Mouse (Mus musculus) MN1 (cell line): ENCODE measurements around the gene Pot1a.
A peak's percentile ranks its signal among the peaks of the same experiment; 100 is the strongest.

ENCODE experiments used
- DNase-seq: peaks from one replicate; pipeline ENCODE4 v3.0.0-alpha.2; 2016; ENCODE audit warnings: low spot score

Pot1a gene

GRCm38 (mm10) chr6:25808806-25809495 is at the start of gene Pot1a:
Pot1a (minus strand) TSS chr6:25809246.
- peak; percentile 98 for DNase-seq

- no peak for DNase-seq
Observed at GRCm38 (mm10) chr6:25836261-25836660, 27.2 kb upstream of the Pot1a start.

GRCm38 (mm10) chr6:25806021-25806420 is 3.0 kb downstream of the Pot1a start:
- no peak for DNase-seq

- no peak for DNase-seq
Observed at GRCm38 (mm10) chr6:25802269-25802668, 6.8 kb downstream of the Pot1a start.

GRCm38 (mm10) chr6:25801230-25801629 is 7.8 kb downstream of the Pot1a start:
- no peak for DNase-seq

DNA sequence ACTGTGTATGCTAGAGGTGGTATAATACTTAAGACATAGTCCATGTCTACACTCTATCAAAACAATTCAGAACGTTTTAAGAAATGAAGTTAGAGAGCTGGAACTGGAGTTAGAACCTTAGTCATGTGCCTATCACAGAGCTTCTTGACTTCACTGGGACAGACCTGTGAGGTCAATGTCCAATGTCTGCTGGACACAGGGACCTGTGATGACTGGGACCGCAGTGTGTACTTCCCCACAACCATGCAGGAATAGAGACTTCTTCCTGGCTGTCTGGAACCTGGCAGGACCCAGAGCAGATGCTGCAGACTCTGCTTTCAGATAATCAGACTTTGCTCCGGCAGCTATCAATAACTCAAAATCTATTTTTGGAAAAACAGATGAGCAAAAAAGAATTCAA is 40.8 kb downstream of the Pot1a start:
- no peak for DNase-seq

- DNase-seq: no peak
Observed at GRCm38 (mm10) chr6:25767552-25767951, 41.5 kb downstream of the Pot1a start.

DNA sequence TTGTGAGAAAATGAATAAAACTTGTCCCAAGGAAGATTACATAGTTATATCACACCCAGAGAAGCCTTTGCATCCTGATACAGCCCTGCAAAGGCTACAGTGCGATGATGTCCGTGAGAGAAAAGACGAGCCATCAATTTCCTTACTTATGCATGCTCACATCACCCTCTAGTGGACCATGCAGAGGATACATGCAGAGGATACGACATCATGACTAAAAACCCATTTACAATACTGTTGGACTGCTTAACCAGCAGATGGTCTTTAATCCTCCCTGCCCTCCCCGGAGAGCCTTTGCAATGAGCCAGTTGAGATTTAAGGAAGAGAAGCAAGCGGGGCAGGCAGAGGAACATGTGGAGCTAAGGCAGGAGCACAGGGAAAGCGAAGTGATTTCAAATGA is 42.0 kb downstream of the Pot1a start:
- no peak for DNase-seq

DNA sequence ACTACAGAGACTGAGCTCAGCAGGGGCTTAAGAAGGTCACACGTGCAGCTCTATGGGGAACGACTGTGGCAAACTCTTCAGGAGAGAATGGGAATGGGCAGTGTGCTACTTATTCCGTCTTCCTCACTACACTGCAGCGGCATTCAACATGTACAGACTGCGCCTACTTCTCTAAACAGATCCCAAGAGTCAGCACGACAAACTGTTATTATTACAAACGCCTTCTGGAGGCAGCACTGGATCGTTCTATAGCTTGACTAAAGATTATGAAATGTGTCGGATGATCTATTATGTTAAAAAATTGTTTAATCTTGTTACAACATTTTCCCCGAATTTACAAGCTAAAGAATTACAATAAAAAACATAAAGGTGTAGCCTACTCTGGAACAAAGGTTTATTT is 42.8 kb downstream of the Pot1a start:
- no peak for DNase-seq

DNA sequence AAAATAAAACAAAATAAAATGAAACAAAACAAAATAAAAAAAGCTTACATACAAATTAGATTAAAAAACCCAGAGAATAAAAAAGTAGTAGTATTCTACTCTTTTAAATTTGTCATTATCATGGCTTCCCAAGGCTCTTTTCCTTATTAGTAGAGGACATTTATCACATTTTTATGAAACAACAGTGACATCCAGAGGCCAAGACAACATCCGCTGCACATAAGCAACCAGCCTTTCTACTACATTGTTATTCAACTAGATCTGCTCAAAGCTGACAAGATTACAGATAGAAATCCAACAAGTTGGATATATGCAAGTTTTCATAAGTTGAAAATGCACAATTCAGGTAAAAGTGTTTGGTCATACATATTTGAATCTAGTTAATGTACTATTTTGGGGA is 56.4 kb downstream of the Pot1a start:
- no peak for DNase-seq

- peak; percentile 21 for DNase-seq
Observed at GRCm38 (mm10) chr6:25736533-25736932, 72.5 kb downstream of the Pot1a start.

DNA sequence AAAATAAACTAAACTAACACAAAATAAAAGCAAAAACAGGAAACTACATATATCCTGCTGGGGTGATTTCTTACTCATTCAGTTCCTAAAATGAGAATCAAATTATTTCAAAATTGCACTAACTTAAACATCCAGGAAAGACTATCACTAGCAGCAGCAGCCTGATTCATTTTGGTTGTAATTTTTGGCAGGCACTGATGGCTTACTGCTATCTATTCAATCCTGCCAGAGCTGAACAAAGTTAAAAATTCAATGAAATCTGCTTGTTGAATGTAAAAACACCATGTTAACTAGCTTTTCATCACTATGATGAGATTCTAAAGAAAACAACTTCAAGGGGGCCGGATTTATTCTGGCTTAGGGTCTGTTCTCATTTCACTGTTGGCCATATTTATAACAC is 82.5 kb downstream of the Pot1a start:
- DNase-seq: no peak

GRCm38 (mm10) chr6:25710601-25711000 is 98.4 kb downstream of the Pot1a start:
- DNase-seq: no peak

DNA sequence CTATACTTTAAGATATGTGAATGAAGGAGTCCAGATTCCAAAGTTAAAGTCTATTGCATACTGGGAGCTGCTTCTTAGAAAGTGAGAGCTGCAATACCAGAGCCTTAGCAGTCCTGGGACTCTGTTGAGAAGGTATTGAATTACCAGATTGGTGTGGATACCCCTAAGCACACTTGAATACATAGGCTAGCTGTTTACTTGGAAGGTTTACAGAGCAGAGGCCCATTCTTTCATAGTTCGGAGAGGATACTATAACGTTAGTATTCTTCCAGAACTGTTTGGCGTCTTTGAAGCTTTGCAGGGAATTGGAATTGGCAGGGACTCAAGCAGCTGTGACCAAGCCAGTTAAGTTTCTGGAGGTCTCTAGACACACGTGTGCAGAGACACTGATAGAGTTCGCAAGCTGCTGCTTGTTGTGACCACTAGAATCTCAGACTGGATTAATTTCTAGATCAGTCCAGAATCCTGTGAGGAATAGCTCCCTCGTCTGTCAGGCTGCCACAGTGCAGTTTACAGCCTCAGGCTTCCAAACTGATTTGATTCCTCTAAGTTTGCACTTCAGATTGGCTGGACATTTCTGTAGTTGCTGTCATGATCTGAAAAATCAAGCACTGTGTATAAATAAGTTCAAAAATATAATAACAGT is 99.7 kb downstream of the Pot1a start:
- no peak for DNase-seq

DNA sequence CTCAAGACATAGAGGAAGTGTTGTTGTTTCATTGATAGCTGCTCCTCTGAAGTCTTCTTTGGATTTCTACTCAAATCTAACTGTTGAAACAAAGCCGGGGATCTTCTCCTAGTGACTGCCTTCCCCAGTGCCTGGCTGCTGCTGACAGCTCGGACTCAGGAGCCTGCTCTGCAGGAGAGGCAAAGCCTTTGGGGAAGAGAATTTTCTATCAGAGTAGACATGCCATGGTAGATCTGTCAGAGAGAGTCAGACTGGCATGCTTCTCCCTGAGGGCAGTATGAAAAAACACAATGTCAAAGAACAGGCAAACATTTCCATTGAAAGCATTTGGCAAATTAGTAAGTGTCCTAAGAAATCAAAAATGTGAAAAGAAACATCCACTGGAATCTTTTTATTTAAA is 109.1 kb downstream of the Pot1a start:
- DNase-seq: no peak
